Mouse (Mus musculus): ENCODE measurements around the gene Magi1. TPM values are rescaled to one million over a fixed set of nuclear protein-coding genes. Genes with fewer than 3 reads are reported as not detected.

The Magi1 gene
- polyA plus RNA-seq, 1 experiment from 2014 or later = 10.1 TPM

GRCm38 (mm10) chr6:93836585-93836984 lies 447.1 kb downstream of the Magi1 start:
- Histone ChIP-seq H3K4me3 (replicated peaks) (no peak overlapping the region), H3K9ac (no peak overlapping the region), H3K27ac (no peak overlapping the region), H3K9me3 (no peaks in the 10 kb centered on the region), H3K27me3 (replicated peaks) (no peaks in the 10 kb centered on the region), H3K4me2 (replicated peaks) (no peak overlapping the region), H3K4me1 (replicated peaks) (no peaks in the 10 kb centered on the region), H3K36me3 (no peaks in the 10 kb centered on the region)
- WGBS = 80% methylated on average over 5 of the region's 5 CpGs
- ATAC-seq = no peak

DNA sequence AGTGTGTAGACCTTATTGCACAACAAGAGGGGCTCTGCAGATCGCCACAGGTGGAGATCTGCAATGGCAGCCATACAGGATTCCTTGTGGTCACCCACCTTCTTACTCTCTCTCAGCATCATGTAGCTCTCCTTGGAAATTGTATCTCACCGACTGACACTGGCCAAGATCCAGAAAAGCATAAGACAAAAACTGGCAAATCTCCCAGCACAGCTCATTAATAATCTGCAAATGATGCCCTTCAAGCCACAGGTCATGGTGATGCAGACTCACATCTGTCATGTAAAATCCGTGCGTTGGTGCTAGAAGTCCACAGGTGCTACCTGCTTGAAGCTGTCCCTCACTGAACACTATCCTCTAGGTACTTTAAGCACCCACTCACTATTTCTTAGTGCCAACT lies 448.5 kb downstream of the Magi1 start:
- Histone ChIP-seq H3K4me3 (replicated peaks) (no peak overlapping the region), H3K27me3 (replicated peaks) (no peaks in the 10 kb centered on the region), H3K4me1 (replicated peaks) (no peaks in the 10 kb centered on the region), H3K4me2 (replicated peaks) (no peak overlapping the region), H3K36me3 (no peaks in the 10 kb centered on the region), H3K27ac (no peak overlapping the region), H3K9ac (no peak overlapping the region), H3K9me3 (no peaks in the 10 kb centered on the region)
- no peak for ATAC-seq
- 72% methylated on average over 4 of the region's 4 CpGs for WGBS

DNA sequence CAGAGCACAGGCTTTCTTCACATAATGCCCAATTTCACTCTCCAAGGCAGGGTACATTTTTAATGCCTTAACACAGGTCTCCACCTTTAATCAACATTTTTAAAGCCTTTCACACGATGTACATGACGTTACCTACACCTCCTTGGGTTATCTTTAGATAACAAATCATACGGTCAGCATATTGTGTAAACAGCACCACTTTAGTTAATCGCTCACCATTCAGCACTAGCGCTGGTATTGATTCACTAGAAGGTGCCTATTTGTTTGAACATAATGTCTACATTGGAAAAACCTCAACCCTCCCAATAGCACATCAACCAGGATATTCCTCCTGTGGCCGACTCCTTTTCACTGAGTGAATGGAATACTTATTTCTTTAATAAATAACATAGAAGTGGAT lies 455.5 kb downstream of the Magi1 start:
- Histone ChIP-seq H3K27me3 (replicated peaks) (no peaks in the 10 kb centered on the region), H3K4me1 (replicated peaks) (no peaks in the 10 kb centered on the region), H3K9ac (no peak overlapping the region), H3K9me3 (no peaks in the 10 kb centered on the region), H3K27ac (no peak overlapping the region), H3K4me2 (replicated peaks) (no peak overlapping the region), H3K36me3 (no peaks in the 10 kb centered on the region), H3K4me3 (replicated peaks) (no peak overlapping the region)
- ATAC-seq = peak; percentile 58; the same call in 1 of the 2 replicates
- 35% methylated on average over 6 of the region's 6 CpGs for WGBS

DNA sequence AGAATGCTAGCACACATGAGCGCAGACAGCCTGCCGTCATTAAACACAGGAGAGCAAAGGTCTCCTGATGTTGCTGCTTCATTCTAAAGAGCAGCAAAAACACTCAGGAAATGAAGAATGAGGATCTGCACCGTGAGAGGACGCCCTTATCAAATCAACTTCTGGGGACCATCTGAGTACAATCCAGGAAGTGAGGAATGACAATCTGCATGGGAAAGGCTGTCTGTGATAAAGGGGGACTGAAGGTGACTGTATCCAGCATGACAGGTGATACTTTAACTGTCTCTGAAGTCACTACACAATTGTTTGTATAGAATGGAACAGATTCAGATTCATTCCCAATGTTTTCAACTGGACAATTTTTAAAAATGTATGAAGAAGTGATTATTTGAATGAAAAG lies 456.8 kb downstream of the Magi1 start:
- Histone ChIP-seq H3K4me1 (replicated peaks) (no peaks in the 10 kb centered on the region), H3K9ac (no peak overlapping the region), H3K36me3 (no peaks in the 10 kb centered on the region), H3K27ac (no peak overlapping the region), H3K9me3 (no peaks in the 10 kb centered on the region), H3K4me3 (replicated peaks) (no peak overlapping the region), H3K27me3 (replicated peaks) (no peaks in the 10 kb centered on the region), H3K4me2 (replicated peaks) (no peak overlapping the region)
- ATAC-seq = peak; percentile 53
- WGBS = 35% methylated on average over 4 of the region's 4 CpGs

DNA sequence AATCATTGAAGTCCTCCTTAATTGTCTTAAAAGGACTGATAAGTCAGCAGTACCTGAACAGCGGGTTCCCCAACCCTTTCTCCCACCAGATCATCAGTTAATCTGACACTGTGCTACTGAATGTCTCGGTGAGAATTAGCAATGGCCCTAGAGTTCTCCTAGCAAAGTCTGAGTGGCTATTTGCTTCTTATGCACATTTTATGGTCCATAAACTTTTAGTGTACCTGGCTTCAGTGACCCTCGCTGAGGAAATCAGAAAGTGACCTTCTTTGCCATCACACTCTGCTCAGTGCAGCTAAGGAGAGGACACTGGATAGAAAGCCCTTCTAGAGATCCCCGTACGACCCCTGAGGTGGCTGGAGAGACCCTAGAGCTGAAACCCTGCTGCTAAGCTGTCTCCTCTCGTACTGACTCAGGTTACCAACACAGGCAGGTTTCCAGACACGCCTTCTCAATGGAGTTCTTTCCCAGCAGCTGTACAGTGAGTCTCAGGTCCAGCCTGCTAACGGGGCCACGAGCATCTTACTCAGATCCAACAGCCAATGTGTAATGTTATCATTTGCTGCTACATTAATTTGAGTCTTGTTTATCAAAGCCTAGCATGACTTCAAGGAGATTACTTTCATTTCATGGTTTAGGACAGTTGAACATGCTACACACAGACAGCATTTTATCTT lies 461.4 kb downstream of the Magi1 start:
- H3K4me2 ChIP-seq (replicated peaks) = no peak overlapping the region
- H3K4me3 ChIP-seq (replicated peaks) = no peak overlapping the region
- no peaks in the 10 kb centered on the region for H3K36me3 ChIP-seq
- no peak for ATAC-seq
- H3K4me1 ChIP-seq (replicated peaks) = no peaks in the 10 kb centered on the region
- no peaks in the 10 kb centered on the region for H3K9me3 ChIP-seq
- H3K27ac ChIP-seq = no peak overlapping the region
- H3K27me3 ChIP-seq (replicated peaks) = no peaks in the 10 kb centered on the region
- no peak overlapping the region for H3K9ac ChIP-seq
- 66% methylated on average over 9 of the region's 9 CpGs for WGBS

- Histone ChIP-seq H3K9me3 (no peaks in the 10 kb centered on the region), H3K4me1 (replicated peaks) (no peaks in the 10 kb centered on the region), H3K9ac (no peak overlapping the region), H3K4me2 (replicated peaks) (no peak overlapping the region), H3K36me3 (no peaks in the 10 kb centered on the region), H3K27ac (no peak overlapping the region), H3K27me3 (replicated peaks) (no peaks in the 10 kb centered on the region), H3K4me3 (replicated peaks) (no peak overlapping the region)
- ATAC-seq = no peak
- WGBS = 60% methylated on average over 7 of the region's 7 CpGs
These were observed 462.2 kb downstream of the Magi1 start for GRCm38 (mm10) chr6:93821512-93821911.

- Histone ChIP-seq H3K4me2 (replicated peaks) (no peak overlapping the region), H3K9me3 (no peaks in the 10 kb centered on the region), H3K27me3 (replicated peaks) (no peaks in the 10 kb centered on the region), H3K4me1 (replicated peaks) (no peaks in the 10 kb centered on the region), H3K4me3 (replicated peaks) (no peak overlapping the region), H3K27ac (no peak overlapping the region), H3K36me3 (no peaks in the 10 kb centered on the region), H3K9ac (no peak overlapping the region)
- WGBS = 57% methylated on average over 6 of the region's 6 CpGs
- ATAC-seq = 0 out of 2 replicates have a peak, but pooled peaks have one; percentile 36
These were observed 463.8 kb downstream of the Magi1 start for GRCm38 (mm10) chr6:93819888-93820287.

- Histone ChIP-seq H3K4me2 (replicated peaks) (no peak overlapping the region), H3K36me3 (no peaks in the 10 kb centered on the region), H3K27me3 (replicated peaks) (no peaks in the 10 kb centered on the region), H3K27ac (no peak overlapping the region), H3K9me3 (no peaks in the 10 kb centered on the region), H3K4me1 (replicated peaks) (no peaks in the 10 kb centered on the region), H3K9ac (no peak overlapping the region), H3K4me3 (replicated peaks) (no peak overlapping the region)
- 95% methylated on average over 4 of the region's 4 CpGs for WGBS
- ATAC-seq = no peak
These were observed 464.4 kb downstream of the Magi1 start for GRCm38 (mm10) chr6:93819282-93819681.

DNA sequence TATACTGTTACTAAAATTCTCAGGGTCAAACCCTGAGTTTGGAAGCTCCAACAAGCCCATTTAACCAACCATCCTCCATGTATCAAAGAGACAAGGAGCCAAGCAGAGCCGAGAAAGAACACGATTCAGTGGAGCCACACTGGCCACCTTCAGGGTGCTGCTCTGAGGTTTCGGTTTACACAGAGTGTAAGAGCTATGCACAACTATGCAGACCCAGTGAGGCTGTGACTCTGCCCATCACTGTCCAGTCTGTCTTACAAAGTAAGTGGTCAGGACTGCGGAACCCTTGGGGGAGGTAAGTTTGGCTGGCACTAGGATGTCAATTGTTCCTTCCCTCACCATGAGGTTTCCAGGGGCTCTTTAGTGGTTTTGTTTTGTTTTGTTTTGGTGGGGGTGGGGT lies 465.2 kb downstream of the Magi1 start:
- no peaks in the 10 kb centered on the region for H3K36me3 ChIP-seq
- no peak overlapping the region for H3K9ac ChIP-seq
- no peak overlapping the region for H3K4me2 ChIP-seq (replicated peaks)
- 81% methylated on average over 4 of the region's 4 CpGs for WGBS
- H3K27ac ChIP-seq = no peak overlapping the region
- no peaks in the 10 kb centered on the region for H3K27me3 ChIP-seq (replicated peaks)
- H3K4me1 ChIP-seq (replicated peaks) = no peaks in the 10 kb centered on the region
- H3K4me3 ChIP-seq (replicated peaks) = no peak overlapping the region
- no peaks in the 10 kb centered on the region for H3K9me3 ChIP-seq
- no peak for ATAC-seq

DNA sequence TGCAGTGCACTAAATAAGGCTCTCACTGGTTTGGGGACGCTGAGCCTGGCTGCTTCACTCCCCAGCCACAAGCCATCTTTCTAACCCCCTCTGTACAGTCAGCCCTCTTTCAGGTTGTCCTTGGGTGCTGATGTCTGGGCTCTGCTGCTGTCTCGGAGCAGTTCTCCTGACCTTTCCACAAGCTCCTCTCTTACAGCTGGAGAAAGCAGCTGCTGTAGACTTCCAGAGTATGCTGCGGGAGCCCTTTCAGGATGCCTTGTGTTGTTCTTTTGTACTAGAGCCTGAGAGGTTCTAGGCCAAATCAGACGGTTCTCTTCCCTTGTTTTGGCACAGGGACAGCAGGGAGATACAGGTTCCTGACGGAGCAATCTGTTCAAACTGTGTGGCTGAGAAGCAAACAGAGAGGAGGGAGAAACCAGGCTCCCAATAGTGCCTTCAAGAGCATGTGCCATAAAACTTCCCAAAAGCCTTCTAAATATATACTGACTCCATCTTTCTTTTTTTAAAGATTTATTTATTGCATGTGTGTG lies 478.2 kb downstream of the Magi1 start:
- no peaks in the 10 kb centered on the region for H3K9me3 ChIP-seq
- no peak for ATAC-seq
- no peaks in the 10 kb centered on the region for H3K36me3 ChIP-seq
- H3K4me1 ChIP-seq (replicated peaks) = no peaks in the 10 kb centered on the region
- no peaks in the 10 kb centered on the region for H3K27me3 ChIP-seq (replicated peaks)
- no peak overlapping the region for H3K4me2 ChIP-seq (replicated peaks)
- H3K27ac ChIP-seq = no peak overlapping the region
- H3K4me3 ChIP-seq (replicated peaks) = no peak overlapping the region
- 73% methylated on average over 5 of the region's 5 CpGs for WGBS
- no peak overlapping the region for H3K9ac ChIP-seq

DNA sequence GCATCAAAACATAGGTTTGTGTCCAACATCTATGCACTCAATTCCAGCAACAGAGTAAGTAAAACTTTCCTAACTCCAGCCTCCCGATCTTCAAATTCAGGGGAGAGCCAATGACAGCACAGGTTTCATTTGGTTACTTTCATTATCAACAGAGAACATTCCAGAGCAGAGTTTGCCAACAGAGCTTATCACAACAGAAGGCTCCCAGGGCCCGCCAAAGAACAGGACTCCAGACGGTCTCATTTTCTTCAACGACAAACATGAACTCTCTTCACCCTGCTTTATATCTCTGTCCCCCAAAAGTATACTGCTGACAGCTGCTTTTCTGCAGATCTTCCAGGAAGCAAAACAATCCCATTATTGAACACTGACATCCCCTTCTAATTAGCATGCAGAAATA lies 481.3 kb downstream of the Magi1 start:
- Histone ChIP-seq H3K9me3 (no peaks in the 10 kb centered on the region), H3K36me3 (no peaks in the 10 kb centered on the region), H3K9ac (no peak overlapping the region), H3K4me2 (replicated peaks) (no peak overlapping the region), H3K4me1 (replicated peaks) (no peaks in the 10 kb centered on the region), H3K27me3 (replicated peaks) (no peaks in the 10 kb centered on the region), H3K27ac (no peak overlapping the region), H3K4me3 (replicated peaks) (no peak overlapping the region)
- ATAC-seq = no peak
- 12% methylated on average over 4 of the region's 4 CpGs for WGBS

- 66% methylated on average over 4 of the region's 4 CpGs for WGBS
These were observed 483.3 kb downstream of the Magi1 start for GRCm38 (mm10) chr6:93800465-93800864.

More at GRCm38 (mm10) chr6:93800465-93800864, 483.3 kb downstream of the Magi1 start:
- Histone ChIP-seq H3K4me1 (replicated peaks) (no peaks in the 10 kb centered on the region), H3K9ac (no peak overlapping the region), H3K4me3 (replicated peaks) (no peak overlapping the region), H3K27me3 (replicated peaks) (no peaks in the 10 kb centered on the region), H3K4me2 (replicated peaks) (no peak overlapping the region), H3K36me3 (no peaks in the 10 kb centered on the region), H3K9me3 (no peaks in the 10 kb centered on the region), H3K27ac (no peak overlapping the region)
- ATAC-seq = no peak

All from intestine, embryonic 15.5 days (tissue).